Comparison of ENCODE assay signal across 17 mouse cellular contexts in genomic region chr2:131518790-131519189, GRCm38 (mm10). TPM values are rescaled to one million over a fixed set of nuclear protein-coding genes. Genes with fewer than 3 reads are reported as not detected.
DNase-seq lines count a peak whose midpoint lies in the region; ATAC-seq and TF ChIP-seq lines count a peak whose summit lies in the region.
"Had no signal": no experiment of that assay in that cellular context is flagged by ENCODE, and none has a peak within 500 bp of the region (broad histone marks: within the 10 kb centered on the region; RNA-seq: fewer than 3 reads in every experiment).

No protein-coding gene starts in this region.

- no peak for TF ChIP-seq CTCF in G1E (IDR thresholded peaks at IDR 0.05; ENCODE audit: low read depth, low read length)

- ATAC-seq in G1E (ENCODE audit: extremely low read depth, insufficient number of reproducible peaks, low FRiP score, poor library complexity, severe bottlenecking), result peak; percentile 22; the same call in 1 of the 2 replicates
- peak; percentile 25; the same call in 1 of the 2 replicates for ATAC-seq in megakaryocyte, adult 5-6 weeks (ENCODE audit: poor library complexity, severe bottlenecking)
- no peak for ATAC-seq in monocyte, adult 5-6 weeks (replicated peaks; ENCODE audit: insufficient number of reproducible peaks, low FRiP score, low TSS enrichment, poor library complexity, severe bottlenecking)
- ATAC-seq: Patski had no signal

- H3K27me3 ChIP-seq in heart, embryonic 10.5 days (ENCODE audit: insufficient read depth, poor library complexity, severe bottlenecking), result no peaks in the 10 kb centered on the region
- peaks cover 7% of the 10 kb centered on the region; the same call in 1 of the 2 replicates for H3K27me3 ChIP-seq in G1E (ENCODE audit: insufficient read depth, low read length)
- H3K27me3 ChIP-seq: embryonic facial prominence, embryonic 12.5 days; lung, embryonic 15.5 days; midbrain, embryonic 12.5 days; Patski had no signal

- 6% methylated on average over 3 of the region's 3 CpGs for WGBS in heart, embryonic 10.5 days

- peaks cover 51% of the 10 kb centered on the region for H3K4me1 ChIP-seq in heart, embryonic 10.5 days
- 0 out of 2 replicates have a peak, but pooled peaks cover 2% of the 10 kb centered on the region for H3K4me1 ChIP-seq in G1E (ENCODE audit: insufficient read depth, low read depth, low read length)
- H3K4me1 ChIP-seq: embryonic facial prominence, embryonic 12.5 days; lung, embryonic 15.5 days had no signal

- peaks cover 23% of the 10 kb centered on the region for H3K36me3 ChIP-seq in heart, embryonic 10.5 days
- no peaks in the 10 kb centered on the region for H3K36me3 ChIP-seq in G1E (replicated peaks)
- H3K36me3 ChIP-seq: lung, embryonic 15.5 days had no signal

- peak overlapping the region; percentile 30; the same call in 1 of the 2 replicates for H3K27ac ChIP-seq in heart, embryonic 10.5 days
- H3K27ac ChIP-seq: embryonic facial prominence, embryonic 12.5 days; limb, embryonic 10.5 days; lung, embryonic 15.5 days; midbrain, embryonic 12.5 days had no signal

- no peaks in the 10 kb centered on the region for H3K9me3 ChIP-seq in heart, embryonic 10.5 days
- H3K9me3 ChIP-seq in G1E (replicated peaks), result no peaks in the 10 kb centered on the region
- H3K9me3 ChIP-seq: embryonic facial prominence, embryonic 12.5 days; limb, embryonic 10.5 days; lung, embryonic 15.5 days; midbrain, embryonic 12.5 days had no signal

- no peak for DNase-seq in heart, embryonic 10.5 days (ENCODE audit: low spot score)
- no peak for DNase-seq in heart, postnatal 14 days
- no peak for DNase-seq in G1E (ENCODE audit: low spot score)
- peak; percentile 82 for DNase-seq in liver
- DNase-seq in urinary bladder, postnatal 10 days (ENCODE audit: low spot score), result no peak
- DNase-seq in embryo, embryonic 10 days (ENCODE audit: low spot score), result no peak
- DNase-seq: cerebellum, postnatal 25 days; heart, postnatal 36 days had no signal

- H3K4me3 ChIP-seq in heart, embryonic 10.5 days, result no peak overlapping the region
- H3K4me3 ChIP-seq in G1E (ENCODE audit: low read depth, low read length), result no peak overlapping the region
- H3K4me3 ChIP-seq: embryonic facial prominence, embryonic 12.5 days; limb, embryonic 10.5 days; lung, embryonic 15.5 days; midbrain, embryonic 12.5 days; myocyte had no signal

- intact Hi-C loops in heart, postnatal 14 days (cut with DNase I), result no loop called here

RNA-seq across cellular contexts. Expression of gene Smox, which starts 27.5 kb away (rescaled TPM):
- polyA plus RNA-seq in heart, embryonic 10.5 days (2016; fragmentation: Nextera tagmentation; extraction: Ambion mirVana), result 26.1 and 28.0 TPM in 2 replicates
- 10 to 100 TPM; 37.0 to 40.6 TPM for total RNA-seq in heart, postnatal 14 days (2021)
- total RNA-seq in G1E (2014; fragmentation: Nextera tagmentation) (3.3 TPM in 1 of 2 replicates, not detected in the other), G1E (2017) (0.05 and 0.23 TPM in 2 replicates)
- 0.05 and 0.06 TPM in 2 replicates for polyA plus RNA-seq in G1E (2012)
- 12.6 and 17.4 TPM in 2 replicates for total RNA-seq in megakaryocyte, adult 5-6 weeks (2015)
- total RNA-seq in megakaryocyte, adult 5-6 weeks (2017), result 12.0 and 16.1 TPM in 2 replicates
- total RNA-seq in monocyte, adult 5-6 weeks (2017), result 8.0 to 34.0 TPM (median 20.6 TPM) in 3 replicates

RNA-seq across cellular contexts. Expression of gene Adra1d, which starts 43.3 kb away (rescaled TPM):
- 0.21 and 0.59 TPM in 2 replicates for polyA plus RNA-seq in heart, embryonic 10.5 days (2016; fragmentation: Nextera tagmentation; extraction: Ambion mirVana)
- 1 to 10 TPM; 4.1 to 4.6 TPM for total RNA-seq in heart, postnatal 14 days (2021)
- total RNA-seq in G1E (2014; fragmentation: Nextera tagmentation) (not detected in 2 replicates), G1E (2017) (not detected in 2 replicates)
- polyA plus RNA-seq in G1E (2012), result not detected in 2 replicates
- total RNA-seq in megakaryocyte, adult 5-6 weeks (2015), result not detected in 2 replicates
- total RNA-seq in megakaryocyte, adult 5-6 weeks (2017), result not detected in 2 replicates
- total RNA-seq in monocyte, adult 5-6 weeks (2017), result not detected in 3 replicates
- polyA plus RNA-seq: forebrain, embryonic 11.5 days; limb, embryonic 10.5 days had no signal
